Mouse (Mus musculus): ENCODE data around the gene Ramp2.

Gene Ramp2

GRCm38 (mm10) chr11:101272446-101272845, 26.6 kb downstream of the Ramp2 start:
- DNase-seq, result no peak

- DNase-seq, result no peak
These were observed 29.5 kb downstream of the Ramp2 start for GRCm38 (mm10) chr11:101275309-101275708.

- no peak for DNase-seq
These were observed 30.7 kb downstream of the Ramp2 start for GRCm38 (mm10) chr11:101276319-101277070.

GRCm38 (mm10) chr11:101277381-101278222, 31.8 kb downstream of the Ramp2 start:
- DNase-seq, result no peak

DNA sequence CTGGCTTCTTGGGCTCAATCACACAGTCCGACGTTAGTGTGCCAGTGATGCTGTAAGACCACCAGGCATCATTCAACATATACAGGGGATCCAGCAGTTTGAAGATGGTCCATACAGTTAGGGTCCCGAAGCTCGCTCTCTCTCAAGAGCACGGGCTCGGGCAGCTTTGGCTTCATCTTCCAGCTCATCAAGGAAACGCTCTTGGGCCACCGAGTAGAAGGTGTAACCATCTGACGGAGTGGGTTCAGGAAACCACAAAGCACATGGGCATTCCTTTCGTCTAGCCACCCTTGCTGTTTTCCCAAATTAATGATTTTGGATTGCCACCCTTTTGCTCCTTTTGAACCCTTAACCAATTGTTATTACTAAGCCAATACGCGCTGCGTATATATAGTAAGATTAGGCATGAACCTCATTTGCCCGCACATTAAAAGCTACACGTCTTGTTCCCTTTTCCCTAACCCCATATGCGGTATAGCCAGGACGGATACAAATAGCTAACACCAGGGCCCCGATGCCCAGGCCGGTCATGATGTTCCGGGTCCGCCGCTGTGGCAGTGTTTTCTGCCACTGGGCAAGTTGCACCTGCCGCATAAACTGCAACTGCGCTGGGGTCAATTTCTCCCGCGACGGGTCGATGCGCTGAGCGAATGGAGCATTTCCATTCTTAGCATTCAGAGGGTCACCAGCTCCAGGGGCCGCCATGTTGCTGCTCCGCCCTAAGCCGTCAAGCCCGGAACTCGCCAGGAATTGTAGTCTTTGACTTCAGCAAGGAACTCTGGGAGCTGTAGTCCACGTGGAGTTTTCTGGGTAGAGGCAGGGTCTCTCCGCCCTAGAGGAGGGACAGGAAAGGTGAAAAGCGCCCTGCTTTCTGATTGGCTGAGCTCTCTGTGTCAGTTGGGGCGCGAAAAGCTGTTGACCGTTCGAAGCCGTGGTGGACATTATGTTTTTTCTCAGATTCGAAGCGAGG, 32.7 kb downstream of the Ramp2 start, which contains the start of the genes Cntd1 and Coa3:
Gene Cntd1, plus strand, starts transcription at position 790 of the 970 bp plus-strand sequence.
Gene Coa3, minus strand, starts transcription at position 892 of the 970 bp plus-strand sequence.
- DNase-seq, result peak; percentile 75 to 79

DNA sequence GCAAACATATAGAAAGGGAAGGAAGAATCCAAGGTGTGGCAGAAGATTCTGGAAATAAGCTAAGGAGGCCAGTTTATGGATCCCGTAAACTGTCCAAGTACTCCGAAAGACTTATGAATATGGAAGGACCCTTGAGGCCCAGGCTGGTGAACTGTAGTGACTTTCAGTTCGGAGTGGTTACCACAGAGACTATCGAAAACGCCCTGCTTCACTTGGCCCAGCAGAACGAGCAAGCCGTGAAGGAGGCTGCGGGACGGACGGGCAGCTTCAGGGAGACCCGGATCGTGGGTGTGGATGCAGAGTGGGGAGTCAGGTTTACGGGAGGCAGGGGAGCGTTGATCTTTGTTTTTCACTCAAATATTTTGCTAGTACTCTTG, 33.4 kb downstream of the Ramp2 start:
- DNase-seq, result no peak

GRCm38 (mm10) chr11:101280837-101281236, 35.0 kb downstream of the Ramp2 start:
- no peak for DNase-seq

- no peak for DNase-seq
These were observed 37.1 kb downstream of the Ramp2 start for GRCm38 (mm10) chr11:101282896-101283295.

- DNase-seq, result no peak
These were observed 38.0 kb downstream of the Ramp2 start for GRCm38 (mm10) chr11:101283805-101284204.

DNA sequence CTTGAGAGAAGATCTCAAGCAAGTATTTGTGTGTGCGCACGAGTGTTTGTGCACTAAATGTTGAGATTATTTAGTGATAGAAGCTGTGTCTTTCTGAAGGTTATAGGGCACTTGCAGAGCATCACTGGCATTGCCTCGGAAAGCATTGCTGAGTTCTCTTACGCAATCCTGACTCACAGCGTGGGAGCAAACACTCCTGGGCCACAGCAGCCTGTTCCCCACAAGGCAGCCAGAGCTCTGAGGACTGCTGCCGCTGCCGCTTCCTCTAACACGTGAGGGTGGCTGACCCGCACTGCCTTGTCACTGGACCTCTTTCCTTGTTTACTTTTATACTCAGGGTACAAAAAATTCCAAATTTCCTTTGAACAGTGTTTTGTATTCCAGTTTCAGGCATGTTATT, 41.5 kb downstream of the Ramp2 start:
- DNase-seq, result no peak

DNA sequence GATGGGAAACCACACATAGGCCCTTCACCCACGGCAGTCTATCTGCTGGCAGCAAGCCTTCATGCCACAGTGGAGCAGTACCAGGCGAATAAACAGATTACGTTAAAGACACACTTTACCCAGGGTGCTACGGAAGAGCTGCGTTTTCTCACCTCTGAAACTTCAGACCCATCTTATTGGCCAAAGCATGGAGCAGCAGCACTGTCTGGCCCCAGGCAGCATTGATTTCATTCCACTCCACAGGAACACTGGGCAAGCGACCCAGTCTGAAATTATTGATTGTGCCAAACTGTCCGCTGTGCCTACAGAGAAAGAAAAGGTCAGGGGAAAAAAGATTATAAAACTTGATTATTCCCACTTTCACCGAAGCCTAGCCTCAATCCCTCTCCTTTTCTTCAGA, 45.4 kb downstream of the Ramp2 start:
- no peak for DNase-seq

GRCm38 (mm10) chr11:101295191-101295590, 49.4 kb downstream of the Ramp2 start:
- DNase-seq, result no peak

DNA sequence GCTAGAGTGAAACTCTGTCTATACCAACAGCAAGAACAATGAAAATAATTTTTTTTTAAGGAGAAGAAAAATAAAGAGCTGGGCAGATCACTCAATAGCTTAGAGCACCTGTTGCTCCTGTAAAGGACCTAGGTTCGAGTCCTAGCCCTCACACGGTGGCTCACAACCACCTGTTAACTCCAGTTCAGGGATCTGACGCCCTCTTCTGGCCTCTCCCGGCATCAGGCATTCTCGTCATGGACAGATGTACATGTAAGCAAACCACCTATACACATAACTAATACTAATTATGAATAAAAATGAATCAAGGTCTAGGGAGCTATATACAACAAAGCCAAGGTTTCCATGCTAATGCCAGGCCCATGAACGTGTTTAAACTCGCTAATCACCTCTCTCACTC, 55.1 kb downstream of the Ramp2 start:
- peak in 1 of 2 experiments; percentile 18 for DNase-seq

GRCm38 (mm10) chr11:101301299-101302003, 55.6 kb downstream of the Ramp2 start:
- no peak for DNase-seq

- peak; percentile 97 to 98 for DNase-seq
These were observed 56.4 kb downstream of the Ramp2 start, which contains the start of gene Becn1 for GRCm38 (mm10) chr11:101302004-101302798. Becn1 (minus strand) TSS chr11:101302286.

DNA sequence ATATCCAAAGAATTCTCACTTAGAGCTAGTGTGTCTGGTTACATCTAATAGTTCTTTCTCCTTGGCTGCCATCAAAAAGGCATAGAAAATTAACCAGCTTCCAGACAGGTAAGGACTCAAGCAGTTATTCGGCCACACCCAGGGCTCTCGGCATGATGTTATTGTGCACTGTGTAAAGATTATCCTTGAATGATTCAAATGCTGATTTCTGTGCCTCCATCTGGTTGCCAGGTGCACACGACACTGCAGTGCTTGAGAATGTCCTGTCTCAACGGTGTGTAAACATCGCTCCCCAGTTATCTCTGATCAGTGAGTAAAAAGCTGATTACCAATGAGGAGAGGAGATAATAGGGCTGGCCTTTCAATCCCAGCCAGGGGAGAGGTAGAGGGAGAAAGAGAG, 61.9 kb downstream of the Ramp2 start:
- DNase-seq, result no peak

Measured in B cell, adult 2 months (primary cell).